Mouse (Mus musculus) erythroblast, embryonic 14.5 days (primary cell): Measurements from ENCODE around the gene Mtfr1l.

Source experiments
- GATA1 ChIP-seq: IDR thresholded peaks from 2 replicates; pipeline ENCODE4 v1.6.1; 2012; ENCODE audit warnings: low read length, inconsistent platforms, mixed read lengths
- TAL1 ChIP-seq: IDR thresholded peaks from 3 replicates; pipeline ENCODE4 v1.6.1; 2012; ENCODE audit warnings: low read length, inconsistent platforms, mixed read lengths

DNA sequence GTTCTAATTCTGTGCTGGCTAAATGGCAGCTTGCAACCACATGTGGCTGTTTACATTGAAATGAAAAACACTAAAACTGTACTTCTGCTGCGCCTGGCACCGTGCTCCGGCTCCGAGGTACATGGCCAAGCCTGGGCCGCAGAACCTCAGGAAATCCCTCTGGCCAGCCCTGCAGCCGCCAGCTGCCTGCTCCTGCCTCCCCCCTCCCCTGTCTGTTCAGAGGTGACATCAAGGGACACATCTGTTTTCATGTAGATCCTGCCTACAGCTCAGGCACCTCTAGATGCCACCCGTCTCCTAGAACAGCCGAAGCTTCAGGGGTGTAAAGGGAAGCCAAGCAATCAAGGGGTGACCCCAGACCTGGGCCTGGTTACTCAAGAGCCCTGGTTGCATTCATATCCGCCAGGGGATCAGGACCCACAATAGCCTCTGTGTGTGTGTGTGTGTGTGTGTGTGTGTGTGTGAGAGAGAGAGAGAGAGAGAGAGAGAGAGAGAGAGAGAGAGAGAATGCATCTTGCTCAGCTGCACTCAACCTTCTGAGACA lies 23.5 kb upstream of the Mtfr1l start:
- TF ChIP-seq GATA1, result no peak
- no peak for TF ChIP-seq TAL1
